8 mouse cellular contexts compared by ENCODE assay signal in the genomic region with DNA sequence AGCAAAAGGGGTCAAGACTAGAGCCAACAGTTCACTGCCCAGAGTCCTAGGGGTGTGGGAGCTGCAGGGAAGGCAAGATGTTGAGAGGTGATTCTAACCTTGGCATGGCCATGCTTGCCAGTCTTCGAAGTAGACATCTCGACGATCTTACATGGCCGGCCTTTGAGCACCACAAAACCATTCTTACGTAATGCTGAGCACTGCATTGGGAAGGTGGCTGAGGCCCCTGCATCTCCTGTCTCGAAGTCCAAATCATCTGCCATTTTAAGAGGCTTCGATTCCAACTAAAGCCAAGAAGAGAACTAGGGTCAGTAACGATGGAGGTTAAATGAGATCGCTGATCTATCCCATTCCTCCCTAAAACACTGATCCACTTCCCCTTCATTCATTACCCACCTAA. TPM values are rescaled to one million over a fixed set of nuclear protein-coding genes. Genes with fewer than 3 reads are reported as not detected.
DNase-seq lines count a peak whose midpoint lies in the region; ATAC-seq and TF ChIP-seq lines count a peak whose summit lies in the region.

No protein-coding gene starts in this region.

- no peak for DNase-seq in lung, embryonic 14.5 days
- DNase-seq in lung, postnatal 25 days (ENCODE audit: low spot score) = no peak
- DNase-seq in embryonic facial prominence, embryonic 14.5 days (ENCODE audit: low spot score) = no peak
- DNase-seq in intestine, embryonic 14.5 days (ENCODE audit: low spot score) = no peak
- no peak for DNase-seq in midbrain, postnatal 0 days (ENCODE audit: low spot score)
- no peak for DNase-seq in retina, embryonic 14.5 days (ENCODE audit: low spot score)
- no peak for DNase-seq in testis, postnatal 10 days (ENCODE audit: low spot score)
- no peak for DNase-seq in spleen, postnatal 14 days (ENCODE audit: low spot score in 2 of 2)

- H3K4me2 ChIP-seq in lung, embryonic 14.5 days = peak overlapping the region; percentile 67
- H3K4me2 ChIP-seq in embryonic facial prominence, embryonic 14.5 days (ENCODE audit: low read depth, low read length) = peak overlapping the region; percentile 75
- H3K4me2 ChIP-seq in intestine, embryonic 14.5 days (ENCODE audit: low read length) = peak overlapping the region; percentile 90
- H3K4me2 ChIP-seq in midbrain, postnatal 0 days (ENCODE audit: low read depth, low read length, poor library complexity, severe bottlenecking) = peak overlapping the region; percentile 98

- WGBS in lung, embryonic 14.5 days = 78% methylated on average over 9 of the region's 9 CpGs
- WGBS in embryonic facial prominence, embryonic 14.5 days = 76% methylated on average over 9 of the region's 9 CpGs
- 83% methylated on average over 9 of the region's 9 CpGs for WGBS in intestine, embryonic 14.5 days
- 85% methylated on average over 9 of the region's 9 CpGs for WGBS in midbrain, postnatal 0 days

- H3K4me3 ChIP-seq in lung, embryonic 14.5 days (ENCODE audit: low read depth, low read length) = peak overlapping the region; percentile 97
- H3K4me3 ChIP-seq in embryonic facial prominence, embryonic 14.5 days (ENCODE audit: low read depth, low read length) = peak overlapping the region; percentile 94
- H3K4me3 ChIP-seq in intestine, embryonic 14.5 days (ENCODE audit: low read depth, low read length) = peak overlapping the region; percentile 86
- H3K4me3 ChIP-seq in midbrain, postnatal 0 days (ENCODE audit: low read depth, low read length) = peak overlapping the region; percentile 88; the same call in 1 of the 2 replicates

- no peaks in the 10 kb centered on the region for H3K27me3 ChIP-seq in lung, embryonic 14.5 days (ENCODE audit: insufficient read depth, low read length)
- no peaks in the 10 kb centered on the region for H3K27me3 ChIP-seq in embryonic facial prominence, embryonic 14.5 days (replicated peaks; ENCODE audit: control insufficient read depth, insufficient read depth, low read length)
- no peaks in the 10 kb centered on the region for H3K27me3 ChIP-seq in intestine, embryonic 14.5 days (replicated peaks; ENCODE audit: control insufficient read depth, insufficient read depth, low read length)
- H3K27me3 ChIP-seq in midbrain, postnatal 0 days (ENCODE audit: insufficient read depth, low read length) = no peaks in the 10 kb centered on the region

- H3K4me1 ChIP-seq in lung, embryonic 14.5 days (ENCODE audit: insufficient read depth) = peaks cover 7% of the 10 kb centered on the region; the same call in 1 of the 2 replicates
- H3K4me1 ChIP-seq in embryonic facial prominence, embryonic 14.5 days (ENCODE audit: control insufficient read depth, insufficient read depth, low read length) = peaks cover 13% of the 10 kb centered on the region
- H3K4me1 ChIP-seq in intestine, embryonic 14.5 days (replicated peaks; ENCODE audit: control insufficient read depth, insufficient read depth, low read length) = peaks cover 21% of the 10 kb centered on the region
- peaks cover 12% of the 10 kb centered on the region for H3K4me1 ChIP-seq in midbrain, postnatal 0 days (ENCODE audit: insufficient read depth, low read length)

- no peak for TF ChIP-seq CTCF in lung, embryonic 14.5 days (IDR thresholded peaks at IDR 0.05; ENCODE audit: low read depth)
- no peak for TF ChIP-seq CTCF in midbrain, postnatal 0 days (IDR thresholded peaks at IDR 0.05)

- H3K27ac ChIP-seq in lung, embryonic 14.5 days (ENCODE audit: low read depth) = peak overlapping the region; percentile 97
- H3K27ac ChIP-seq in embryonic facial prominence, embryonic 14.5 days (replicated peaks; ENCODE audit: low read depth, low read length) = peak overlapping the region; percentile 96
- H3K27ac ChIP-seq in intestine, embryonic 14.5 days (ENCODE audit: low read depth) = peak overlapping the region; percentile 91; the same call in 1 of the 2 replicates
- H3K27ac ChIP-seq in midbrain, postnatal 0 days (ENCODE audit: low read depth, low read length) = no peak overlapping the region

- ATAC-seq in lung, embryonic 14.5 days (ENCODE audit: insufficient read depth) = no peak
- ATAC-seq in embryonic facial prominence, embryonic 14.5 days (ENCODE audit: low read depth) = no peak
- no peak for ATAC-seq in intestine, embryonic 14.5 days (replicated peaks; ENCODE audit: low FRiP score, low TSS enrichment, low read depth)
- no peak for ATAC-seq in midbrain, postnatal 0 days (ENCODE audit: low FRiP score)

- peaks cover 49% of the 10 kb centered on the region for H3K36me3 ChIP-seq in lung, embryonic 14.5 days (ENCODE audit: insufficient read depth)
- H3K36me3 ChIP-seq in embryonic facial prominence, embryonic 14.5 days (ENCODE audit: control insufficient read depth, insufficient read depth, low read length) = peaks cover 47% of the 10 kb centered on the region
- peaks cover 49% of the 10 kb centered on the region for H3K36me3 ChIP-seq in intestine, embryonic 14.5 days (ENCODE audit: control insufficient read depth, insufficient read depth, low read length)
- peaks cover 27% of the 10 kb centered on the region for H3K36me3 ChIP-seq in midbrain, postnatal 0 days (ENCODE audit: insufficient read depth, low read length)

- H3K9me3 ChIP-seq in lung, embryonic 14.5 days (ENCODE audit: low read depth, low read length) = no peaks in the 10 kb centered on the region
- H3K9me3 ChIP-seq in embryonic facial prominence, embryonic 14.5 days (ENCODE audit: control insufficient read depth, low read length) = no peaks in the 10 kb centered on the region
- H3K9me3 ChIP-seq in intestine, embryonic 14.5 days (ENCODE audit: control insufficient read depth, low read length) = no peaks in the 10 kb centered on the region
- H3K9me3 ChIP-seq in midbrain, postnatal 0 days (ENCODE audit: low read length) = no peaks in the 10 kb centered on the region

- peak overlapping the region; percentile 98 for H3K9ac ChIP-seq in lung, embryonic 14.5 days
- peak overlapping the region; percentile 99 for H3K9ac ChIP-seq in embryonic facial prominence, embryonic 14.5 days (ENCODE audit: low read depth, low read length)
- peak overlapping the region; percentile 98; the same call in 1 of the 2 replicates for H3K9ac ChIP-seq in intestine, embryonic 14.5 days (ENCODE audit: low read length)
- H3K9ac ChIP-seq in midbrain, postnatal 0 days (replicated peaks; ENCODE audit: low read length, poor library complexity, severe bottlenecking) = peak overlapping the region; percentile 98; the same call in 1 of the 2 replicates

RNA-seq across cellular contexts. Expression of a gene that starts 2.7 kb away (rescaled TPM):
- polyA plus RNA-seq in lung, embryonic 14.5 days (2014; fragmentation: Nextera tagmentation; extraction: Ambion mirVana) = 1,945 and 2,006 TPM in 2 replicates
- 1,503 and 1,606 TPM in 2 replicates for polyA plus RNA-seq in embryonic facial prominence, embryonic 14.5 days (2014; fragmentation: Nextera tagmentation; extraction: Ambion mirVana)
- 1,854 and 1,877 TPM in 2 replicates for polyA plus RNA-seq in intestine, embryonic 14.5 days (2014; fragmentation: Nextera tagmentation; extraction: Ambion mirVana)
- total RNA-seq in midbrain, postnatal 0 days (2014; rRNA removed) = 452 and 486 TPM in 2 replicates
- 1,054 and 1,096 TPM in 2 replicates for polyA plus RNA-seq in midbrain, postnatal 0 days (2015; fragmentation: Nextera tagmentation; extraction: Ambion mirVana)

RNA-seq across cellular contexts. Expression of a gene that starts 5.4 kb away (rescaled TPM):
- 67.5 and 78.6 TPM in 2 replicates for polyA plus RNA-seq in lung, embryonic 14.5 days (2014; fragmentation: Nextera tagmentation; extraction: Ambion mirVana)
- polyA plus RNA-seq in embryonic facial prominence, embryonic 14.5 days (2014; fragmentation: Nextera tagmentation; extraction: Ambion mirVana) = 55.0 and 57.2 TPM in 2 replicates
- 71.2 and 72.3 TPM in 2 replicates for polyA plus RNA-seq in intestine, embryonic 14.5 days (2014; fragmentation: Nextera tagmentation; extraction: Ambion mirVana)
- total RNA-seq in midbrain, postnatal 0 days (2014; rRNA removed) = 45.8 and 47.6 TPM in 2 replicates
- polyA plus RNA-seq in midbrain, postnatal 0 days (2015; fragmentation: Nextera tagmentation; extraction: Ambion mirVana) = 60.3 and 64.3 TPM in 2 replicates

RNA-seq across cellular contexts. Expression of a gene that starts 16.5 kb away (rescaled TPM):
- 4.7 and 6.1 TPM in 2 replicates for polyA plus RNA-seq in lung, embryonic 14.5 days (2014; fragmentation: Nextera tagmentation; extraction: Ambion mirVana)
- 2.9 and 4.2 TPM in 2 replicates for polyA plus RNA-seq in embryonic facial prominence, embryonic 14.5 days (2014; fragmentation: Nextera tagmentation; extraction: Ambion mirVana)
- polyA plus RNA-seq in intestine, embryonic 14.5 days (2014; fragmentation: Nextera tagmentation; extraction: Ambion mirVana) = 4.6 and 4.8 TPM in 2 replicates
- total RNA-seq in midbrain, postnatal 0 days (2014; rRNA removed) = 5.0 and 8.4 TPM in 2 replicates
- polyA plus RNA-seq in midbrain, postnatal 0 days (2015; fragmentation: Nextera tagmentation; extraction: Ambion mirVana) = 3.4 and 4.2 TPM in 2 replicates

RNA-seq across cellular contexts. Expression of a gene that starts 18.2 kb away (rescaled TPM):
- polyA plus RNA-seq in lung, embryonic 14.5 days (2014; fragmentation: Nextera tagmentation; extraction: Ambion mirVana) = 12.5 and 13.1 TPM in 2 replicates
- polyA plus RNA-seq in embryonic facial prominence, embryonic 14.5 days (2014; fragmentation: Nextera tagmentation; extraction: Ambion mirVana) = 10.1 and 10.3 TPM in 2 replicates
- polyA plus RNA-seq in intestine, embryonic 14.5 days (2014; fragmentation: Nextera tagmentation; extraction: Ambion mirVana) = 13.3 and 14.5 TPM in 2 replicates
- total RNA-seq in midbrain, postnatal 0 days (2014; rRNA removed) = 112 and 118 TPM in 2 replicates
- 15.2 and 16.7 TPM in 2 replicates for polyA plus RNA-seq in midbrain, postnatal 0 days (2015; fragmentation: Nextera tagmentation; extraction: Ambion mirVana)

RNA-seq across cellular contexts. Expression of a gene that starts 18.3 kb away (rescaled TPM):
- polyA plus RNA-seq in lung, embryonic 14.5 days (2014; fragmentation: Nextera tagmentation; extraction: Ambion mirVana) = 11.3 and 14.1 TPM in 2 replicates
- polyA plus RNA-seq in embryonic facial prominence, embryonic 14.5 days (2014; fragmentation: Nextera tagmentation; extraction: Ambion mirVana) = 5.7 and 8.3 TPM in 2 replicates
- 8.8 and 10.7 TPM in 2 replicates for polyA plus RNA-seq in intestine, embryonic 14.5 days (2014; fragmentation: Nextera tagmentation; extraction: Ambion mirVana)
- 3.3 and 8.7 TPM in 2 replicates for total RNA-seq in midbrain, postnatal 0 days (2014; rRNA removed)
- 4.8 and 6.2 TPM in 2 replicates for polyA plus RNA-seq in midbrain, postnatal 0 days (2015; fragmentation: Nextera tagmentation; extraction: Ambion mirVana)
